Mouse (Mus musculus) embryonic facial prominence, embryonic 15.5 days (tissue): ENCODE measurements around the gene Sox5. TPM values are rescaled to one million over a fixed set of nuclear protein-coding genes. Genes with fewer than 3 reads are reported as not detected.

Source experiments
- ATAC-seq: fragments of 200-750 bp; cut with Nextera tagmentation; 2 replicates; pipeline ENCODE4 v1.8.0; 2017; ENCODE audit warnings: low read depth, moderate TSS enrichment; ENCODE audit not compliant: insufficient number of reproducible peaks, low FRiP score, low TSS enrichment
- H3K27ac ChIP-seq: fragments of 300-500 bp; sonication (generic); replicated peaks from 2 replicates; pipeline ENCODE4 v1.5.1; 2015; ENCODE audit warnings: mild to moderate bottlenecking, inconsistent platforms
- H3K27me3 ChIP-seq: fragments of 300-500 bp; sonication (generic); 2 replicates; pipeline ENCODE4 v1.6.1; 2015; ENCODE audit warnings: inconsistent platforms
- H3K36me3 ChIP-seq: fragments of 300-500 bp; sonication (generic); 2 replicates; pipeline ENCODE4 v1.6.1; 2015; ENCODE audit warnings: mild to moderate bottlenecking, inconsistent platforms
- H3K4me1 ChIP-seq: fragments of 300-500 bp; sonication (generic); 2 replicates; pipeline ENCODE4 v1.6.1; 2015; ENCODE audit warnings: inconsistent platforms
- H3K4me2 ChIP-seq: fragments of 300-500 bp; sonication (generic); replicated peaks from 2 replicates; pipeline ENCODE4 v1.6.1; 2015; ENCODE audit warnings: mild to moderate bottlenecking, inconsistent platforms
- H3K4me3 ChIP-seq: fragments of 300-500 bp; sonication (generic); replicated peaks from 2 replicates; pipeline ENCODE4 v1.5.1; 2015; ENCODE audit warnings: mild to moderate bottlenecking, inconsistent platforms
- H3K9ac ChIP-seq: fragments of 300-500 bp; sonication (generic); 2 replicates; pipeline ENCODE4 v1.6.1; 2015; ENCODE audit warnings: inconsistent platforms
- H3K9me3 ChIP-seq: fragments of 300-500 bp; sonication (generic); replicated peaks from 2 replicates; pipeline ENCODE4 v1.6.1; 2016; ENCODE audit warnings: inconsistent platforms
- WGBS: fragments of 180-500 bp; shearing (Covaris S2); methylation state at CpG from one replicate; pipeline ENCODE4 v1.1.7; 2015; 5-methylcytosine and 5-hydroxymethylcytosine counted together
- polyA plus RNA-seq: library from polyadenylated mRNA; unstranded; fragments of >200 nt; fragmentation: Nextera tagmentation; extraction: Ambion mirVana; gene quantifications from 2 replicates; pipeline ENCODE4 v1.2.1, GENCODE M21; 2015

Gene Sox5
- polyA plus RNA-seq, 1 experiment from 2014 or later = 20.5 TPM

- H3K9me3 ChIP-seq = no peaks in the 10 kb centered on the region
- ATAC-seq = no peak
- no peaks in the 10 kb centered on the region for H3K36me3 ChIP-seq
- no peak overlapping the region for H3K4me3 ChIP-seq
- H3K27ac ChIP-seq = no peak overlapping the region
- 86% methylated on average over 6 of the region's 6 CpGs for WGBS
- no peaks in the 10 kb centered on the region for H3K4me1 ChIP-seq
- H3K9ac ChIP-seq = no peak overlapping the region
- no peak overlapping the region for H3K4me2 ChIP-seq
- no peaks in the 10 kb centered on the region for H3K27me3 ChIP-seq
These were observed 670.2 kb downstream of the Sox5 start for GRCm38 (mm10) chr6:144111561-144111960.

- no peak overlapping the region for H3K9ac ChIP-seq
- 54% methylated on average over 10 of the region's 10 CpGs for WGBS
- no peaks in the 10 kb centered on the region for H3K4me1 ChIP-seq
- no peaks in the 10 kb centered on the region for H3K9me3 ChIP-seq
- H3K27ac ChIP-seq = no peak overlapping the region
- no peaks in the 10 kb centered on the region for H3K27me3 ChIP-seq
- no peak overlapping the region for H3K4me2 ChIP-seq
- ATAC-seq = no peak
- H3K36me3 ChIP-seq = no peaks in the 10 kb centered on the region
- H3K4me3 ChIP-seq = no peak overlapping the region
These were observed 674.9 kb downstream of the Sox5 start for GRCm38 (mm10) chr6:144106848-144107247.

GRCm38 (mm10) chr6:144105645-144106044 is 676.1 kb downstream of the Sox5 start:
- no peaks in the 10 kb centered on the region for H3K36me3 ChIP-seq
- H3K9ac ChIP-seq = no peak overlapping the region
- ATAC-seq = no peak
- H3K4me2 ChIP-seq = no peak overlapping the region
- no peaks in the 10 kb centered on the region for H3K4me1 ChIP-seq
- H3K9me3 ChIP-seq = no peaks in the 10 kb centered on the region
- H3K27me3 ChIP-seq = no peaks in the 10 kb centered on the region
- H3K27ac ChIP-seq = no peak overlapping the region
- no peak overlapping the region for H3K4me3 ChIP-seq
- WGBS = 81% methylated on average over 12 of the region's 12 CpGs

- H3K36me3 ChIP-seq = no peaks in the 10 kb centered on the region
- H3K27me3 ChIP-seq = no peaks in the 10 kb centered on the region
- no peaks in the 10 kb centered on the region for H3K4me1 ChIP-seq
- H3K4me3 ChIP-seq = no peak overlapping the region
- no peaks in the 10 kb centered on the region for H3K9me3 ChIP-seq
- no peak overlapping the region for H3K27ac ChIP-seq
- no peak overlapping the region for H3K4me2 ChIP-seq
- no peak overlapping the region for H3K9ac ChIP-seq
- WGBS = 96% methylated on average over 6 of the region's 6 CpGs
- ATAC-seq = no peak
These were observed 678.2 kb downstream of the Sox5 start for GRCm38 (mm10) chr6:144103612-144104011.

- Histone ChIP-seq H3K27me3 (no peaks in the 10 kb centered on the region), H3K4me2 (no peak overlapping the region), H3K9ac (no peak overlapping the region), H3K9me3 (no peaks in the 10 kb centered on the region), H3K27ac (no peak overlapping the region), H3K4me1 (0 out of 2 replicates have a peak, but pooled peaks cover 3% of the 10 kb centered on the region), H3K4me3 (no peak overlapping the region), H3K36me3 (no peaks in the 10 kb centered on the region)
- 82% methylated on average over 1 of the region's 1 CpGs for WGBS
- ATAC-seq = no peak
These were observed 680.9 kb downstream of the Sox5 start for GRCm38 (mm10) chr6:144100852-144101251.

GRCm38 (mm10) chr6:144098119-144098518 is 683.7 kb downstream of the Sox5 start:
- Histone ChIP-seq H3K27ac (no peak overlapping the region), H3K9ac (no peak overlapping the region), H3K9me3 (no peaks in the 10 kb centered on the region), H3K36me3 (no peaks in the 10 kb centered on the region), H3K4me2 (no peak overlapping the region), H3K27me3 (no peaks in the 10 kb centered on the region), H3K4me3 (no peak overlapping the region), H3K4me1 (0 out of 2 replicates have a peak, but pooled peaks cover 3% of the 10 kb centered on the region)
- 25% methylated on average over 9 of the region's 9 CpGs for WGBS
- ATAC-seq = peak; percentile 47; the same call in 1 of the 2 replicates

- ATAC-seq = no peak
- 78% methylated on average over 3 of the region's 3 CpGs for WGBS
These were observed 693.5 kb downstream of the Sox5 start for GRCm38 (mm10) chr6:144088256-144088655.

GRCm38 (mm10) chr6:144086096-144086810 is 695.5 kb downstream of the Sox5 start:
- no peaks in the 10 kb centered on the region for H3K4me1 ChIP-seq
- no peak for ATAC-seq
- no peaks in the 10 kb centered on the region for H3K9me3 ChIP-seq
- no peak overlapping the region for H3K9ac ChIP-seq
- WGBS = 78% methylated on average over 1 of the region's 1 CpGs
- H3K4me3 ChIP-seq = no peak overlapping the region
- no peak overlapping the region for H3K27ac ChIP-seq
- no peaks in the 10 kb centered on the region for H3K27me3 ChIP-seq
- no peak overlapping the region for H3K4me2 ChIP-seq
- no peaks in the 10 kb centered on the region for H3K36me3 ChIP-seq

More at GRCm38 (mm10) chr6:144088256-144088655, 693.5 kb downstream of the Sox5 start:
- H3K9me3 ChIP-seq = no peaks in the 10 kb centered on the region
- H3K36me3 ChIP-seq = no peaks in the 10 kb centered on the region
- H3K9ac ChIP-seq = no peak overlapping the region
- H3K4me3 ChIP-seq = no peak overlapping the region
- H3K4me2 ChIP-seq = no peak overlapping the region
- H3K4me1 ChIP-seq = no peaks in the 10 kb centered on the region
- H3K27ac ChIP-seq = no peak overlapping the region
- no peaks in the 10 kb centered on the region for H3K27me3 ChIP-seq

- H3K4me2 ChIP-seq = no peak overlapping the region
- H3K9ac ChIP-seq = no peak overlapping the region
- no peaks in the 10 kb centered on the region for H3K4me1 ChIP-seq
- WGBS = 65% methylated on average over 9 of the region's 9 CpGs
- no peak for ATAC-seq
- no peaks in the 10 kb centered on the region for H3K9me3 ChIP-seq
- H3K27ac ChIP-seq = no peak overlapping the region
- no peaks in the 10 kb centered on the region for H3K36me3 ChIP-seq
- H3K27me3 ChIP-seq = no peaks in the 10 kb centered on the region
- H3K4me3 ChIP-seq = no peak overlapping the region
These were observed 699.5 kb downstream of the Sox5 start for GRCm38 (mm10) chr6:144082297-144082696.

- H3K27me3 ChIP-seq = no peaks in the 10 kb centered on the region
- H3K9me3 ChIP-seq = no peaks in the 10 kb centered on the region
- H3K4me3 ChIP-seq = no peak overlapping the region
- H3K4me2 ChIP-seq = no peak overlapping the region
- no peak overlapping the region for H3K9ac ChIP-seq
- H3K4me1 ChIP-seq = 0 out of 2 replicates have a peak, but pooled peaks cover 7% of the 10 kb centered on the region
- H3K36me3 ChIP-seq = no peaks in the 10 kb centered on the region
- WGBS = 90% methylated on average over 7 of the region's 7 CpGs
- no peak overlapping the region for H3K27ac ChIP-seq
- no peak for ATAC-seq
These were observed 704.0 kb downstream of the Sox5 start for GRCm38 (mm10) chr6:144077826-144078225.

GRCm38 (mm10) chr6:144076376-144076775 is 705.4 kb downstream of the Sox5 start:
- H3K9ac ChIP-seq = no peak overlapping the region
- no peaks in the 10 kb centered on the region for H3K9me3 ChIP-seq
- H3K36me3 ChIP-seq = no peaks in the 10 kb centered on the region
- no peak for ATAC-seq
- H3K27ac ChIP-seq = no peak overlapping the region
- no peaks in the 10 kb centered on the region for H3K27me3 ChIP-seq
- H3K4me2 ChIP-seq = no peak overlapping the region
- WGBS = 90% methylated on average over 4 of the region's 4 CpGs
- 0 out of 2 replicates have a peak, but pooled peaks cover 7% of the 10 kb centered on the region for H3K4me1 ChIP-seq
- H3K4me3 ChIP-seq = no peak overlapping the region
